Mouse (Mus musculus): ENCODE measurements around the gene Dhx32. TPM values are rescaled to one million over a fixed set of nuclear protein-coding genes. Genes with fewer than 3 reads are reported as not detected.

Gene Dhx32
- 10 to 100 TPM; 46.9 to 49.3 TPM for total RNA-seq (2021)
- long read RNA-seq, experiment 1, transcript Dhx32-201 (12 exons, 2,955 nt), result major isoform, 37 of 57 reads
- long read RNA-seq, experiment 1, partial matches to known transcripts, result 0 of 57 reads
- long read RNA-seq, experiment 1, other reads (novel, unspliced or antisense), result 19 of 57 reads
- long read RNA-seq, experiment 2, transcript Dhx32-201 (12 exons, 2,955 nt), result major isoform, 51 of 67 reads
- long read RNA-seq, experiment 2, partial matches to known transcripts, result 4 of 67 reads
- long read RNA-seq, experiment 2, other reads (novel, unspliced or antisense), result 11 of 67 reads

DNA sequence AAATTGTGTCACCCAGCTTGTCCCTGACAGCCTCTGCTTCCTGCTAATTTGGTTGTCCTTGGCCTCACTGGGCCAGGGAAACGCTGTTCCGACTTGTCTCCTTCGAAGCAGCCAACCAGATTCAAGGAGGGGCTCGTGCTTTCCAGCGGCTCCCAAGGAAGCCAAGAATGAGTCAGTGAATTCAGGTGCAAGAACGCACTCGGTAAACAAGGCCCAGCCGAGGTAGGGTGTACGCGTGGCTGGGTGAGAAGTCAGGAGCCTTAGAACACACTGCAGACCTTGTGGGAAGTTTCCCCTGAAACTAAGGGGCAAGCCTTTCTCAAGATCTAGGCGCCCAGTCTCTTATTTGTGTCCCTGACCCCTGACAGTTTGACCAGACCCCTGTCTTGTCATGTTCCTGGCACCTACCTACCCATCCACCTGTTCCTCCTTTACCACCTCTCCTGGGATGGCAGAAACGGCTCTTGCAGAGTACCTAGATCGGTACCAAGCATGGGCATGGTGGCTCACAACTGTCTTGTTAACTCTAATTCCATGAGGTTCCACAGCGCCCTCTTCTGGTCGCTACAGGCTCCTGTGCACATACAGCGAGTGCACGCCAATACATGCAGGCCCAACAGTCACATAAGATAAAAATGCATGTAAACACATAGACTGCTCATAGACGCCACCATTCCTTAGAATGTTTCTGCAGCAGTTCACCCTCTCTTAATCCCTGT lies at the start of gene Dhx32:
Gene Dhx32, minus strand, starts transcription at position 10 of the 719 bp plus-strand sequence.
- peak in 1 of 2 experiments; percentile 81 for DNase-seq (ENCODE audit: low spot score in 2 of 2)

DNA sequence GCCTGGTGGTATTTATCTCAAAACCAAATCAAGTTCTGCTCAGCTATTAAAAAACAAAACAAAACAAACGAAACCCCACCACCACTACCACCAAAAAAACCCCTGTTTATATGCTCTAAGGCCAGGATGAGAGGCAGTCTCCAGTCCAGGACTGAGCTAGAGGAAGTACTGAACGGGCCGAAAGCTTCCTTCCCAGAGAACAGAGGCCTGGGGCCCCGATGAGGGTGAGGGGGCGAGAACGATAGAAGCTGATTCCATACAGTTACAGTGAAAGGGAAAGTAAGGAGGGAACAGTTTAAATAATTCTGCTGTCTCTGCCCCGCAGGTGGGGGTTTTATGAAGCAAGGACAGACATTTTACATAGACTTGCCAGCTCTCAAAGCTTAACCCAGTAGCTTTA lies 47.1 kb upstream of the Dhx32 start:
- no peak for DNase-seq (ENCODE audit: low spot score in 2 of 2)

DNA sequence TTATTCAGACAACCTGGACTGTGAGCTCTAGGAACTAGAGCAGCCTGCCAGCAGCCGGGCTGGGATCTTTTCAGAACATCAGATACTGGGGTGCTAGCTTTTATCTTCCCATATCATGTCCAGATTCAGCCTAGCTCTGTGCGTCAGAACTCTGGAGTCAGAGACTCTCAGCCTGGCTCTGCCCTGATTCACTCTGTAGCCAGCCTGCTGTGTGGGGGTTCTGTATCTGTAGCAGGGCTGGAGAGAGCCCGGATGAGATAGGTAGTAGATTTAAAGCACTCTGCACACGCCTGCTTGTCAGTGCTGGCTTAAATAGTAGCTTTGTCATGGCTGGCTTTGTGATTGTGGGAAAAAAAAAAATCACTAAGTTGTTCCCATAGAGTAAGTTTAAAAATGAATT lies 46.0 kb upstream of the Dhx32 start:
- no peak for DNase-seq (ENCODE audit: low spot score in 2 of 2)

DNA sequence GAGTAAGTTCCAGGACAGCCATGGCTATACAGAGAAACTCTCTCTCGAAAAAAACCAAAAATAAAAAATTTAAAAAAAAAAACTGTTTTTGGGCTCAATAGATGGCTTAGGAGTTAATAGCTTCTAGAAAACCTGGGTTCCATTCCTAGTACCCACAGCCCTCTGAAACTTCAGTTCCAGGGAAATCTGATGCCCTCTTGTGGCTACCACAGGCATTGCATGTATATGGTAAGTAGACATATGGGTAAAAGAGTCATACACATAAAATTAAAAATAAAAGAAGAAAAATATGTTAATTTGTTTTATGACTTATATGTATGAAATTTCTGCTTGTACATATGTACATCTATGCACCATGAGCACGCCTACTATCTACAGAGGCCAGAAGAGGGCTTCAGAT lies 42.1 kb upstream of the Dhx32 start:
- no peak for DNase-seq (ENCODE audit: low spot score in 2 of 2)

GRCm38 (mm10) chr7:133823751-133824150 lies 41.2 kb upstream of the Dhx32 start:
- DNase-seq (ENCODE audit: low spot score in 2 of 2), result no peak

- DNase-seq (ENCODE audit: low spot score in 2 of 2), result peak in 1 of 2 experiments; percentile 62
Measured at GRCm38 (mm10) chr7:133813331-133813730, 30.8 kb upstream of the Dhx32 start.

- peak in 1 of 2 experiments; percentile 19 for DNase-seq (ENCODE audit: low spot score in 2 of 2)
Measured at GRCm38 (mm10) chr7:133812927-133813326, 30.4 kb upstream of the Dhx32 start.

GRCm38 (mm10) chr7:133805614-133806175 lies 23.2 kb upstream of the Dhx32 start:
- peak; percentile 50 to 56 for DNase-seq (ENCODE audit: low spot score in 2 of 2)

DNA sequence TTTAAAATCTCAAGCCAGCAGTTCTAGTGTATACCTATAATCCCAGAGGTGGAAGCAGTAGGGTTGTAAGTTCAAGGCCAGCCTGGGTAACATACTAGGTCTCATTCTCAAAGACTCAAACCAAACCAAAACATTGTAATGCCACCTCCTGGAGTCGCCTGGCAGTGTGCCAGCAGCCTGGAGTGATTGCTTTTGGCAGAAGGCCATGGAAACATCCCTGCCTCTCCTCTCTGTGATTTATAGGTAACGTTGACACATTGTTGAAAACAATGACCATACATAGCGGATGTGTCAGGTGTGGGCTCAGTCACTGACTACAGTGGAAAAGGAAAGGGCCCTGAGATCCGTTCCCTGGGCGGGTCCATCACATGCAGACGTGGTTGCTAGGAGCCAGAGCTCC lies 19.3 kb upstream of the Dhx32 start:
- no peak for DNase-seq (ENCODE audit: low spot score in 2 of 2)

DNA sequence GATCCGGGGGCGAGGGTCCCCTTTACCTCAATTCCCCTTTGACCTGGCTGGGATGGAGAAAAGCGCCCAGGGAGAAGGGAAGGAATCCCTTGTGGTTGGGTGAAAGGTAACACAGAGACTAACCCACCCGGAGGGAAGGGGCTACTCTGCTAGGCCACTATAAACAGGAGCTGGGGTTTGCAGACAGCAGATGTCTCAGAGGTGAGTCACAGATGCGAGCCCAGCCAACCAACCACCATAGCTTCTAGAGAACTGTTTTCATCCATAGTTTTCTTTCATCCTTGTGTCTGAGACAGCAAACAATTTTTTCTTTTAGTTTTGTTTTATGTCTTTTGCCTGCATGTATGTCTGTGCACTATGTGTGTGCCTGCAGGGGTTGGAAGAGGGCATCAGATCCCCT lies 17.4 kb upstream of the Dhx32 start:
- no peak for DNase-seq (ENCODE audit: low spot score in 2 of 2)

- DNase-seq (ENCODE audit: low spot score in 2 of 2), result no peak
Measured at GRCm38 (mm10) chr7:133794720-133795119, 12.2 kb upstream of the Dhx32 start.

DNA sequence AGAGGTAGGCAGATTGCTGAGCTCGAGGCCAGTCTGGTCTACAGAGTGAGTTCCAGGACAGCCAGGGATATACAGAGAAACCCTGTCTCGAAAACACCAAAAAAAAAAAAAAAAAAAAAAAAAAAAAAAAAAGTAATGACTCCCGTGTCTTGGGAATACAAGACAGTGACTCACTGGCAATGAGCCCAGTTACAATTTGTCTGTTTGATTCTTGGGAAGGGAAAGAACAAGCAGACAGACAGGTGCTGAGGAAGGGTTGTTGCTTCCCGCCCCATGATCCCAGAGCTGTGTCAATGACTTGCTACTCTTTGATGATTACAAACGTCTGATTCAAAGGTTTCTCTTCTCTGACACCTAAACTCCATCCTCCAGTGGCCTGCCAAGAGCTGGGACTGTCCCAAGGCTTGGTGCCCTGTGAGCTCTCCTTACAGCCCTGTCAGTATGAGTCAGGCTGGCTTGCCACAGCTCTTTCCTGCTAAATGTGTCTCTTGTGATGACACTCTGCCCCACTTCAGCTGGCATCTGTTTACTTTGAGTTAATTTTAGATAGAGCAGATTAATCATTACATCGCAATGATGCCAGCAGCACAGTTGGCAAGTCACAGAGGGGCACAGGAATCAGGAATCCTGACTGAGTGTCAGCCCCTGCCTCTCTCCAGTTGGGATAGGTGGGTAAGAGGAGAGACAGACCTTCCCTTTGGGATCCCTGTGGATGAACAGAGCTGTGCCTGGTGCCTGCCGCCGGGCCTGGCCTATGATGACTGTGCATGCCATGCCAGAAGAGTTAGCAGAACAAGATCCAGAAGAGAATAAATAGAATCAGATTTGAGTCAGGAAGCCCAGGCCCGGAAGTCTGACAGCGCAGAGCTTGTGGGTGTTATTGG lies 11.0 kb upstream of the Dhx32 start:
- peak; percentile 56 to 63 for DNase-seq (ENCODE audit: low spot score in 2 of 2)

DNA sequence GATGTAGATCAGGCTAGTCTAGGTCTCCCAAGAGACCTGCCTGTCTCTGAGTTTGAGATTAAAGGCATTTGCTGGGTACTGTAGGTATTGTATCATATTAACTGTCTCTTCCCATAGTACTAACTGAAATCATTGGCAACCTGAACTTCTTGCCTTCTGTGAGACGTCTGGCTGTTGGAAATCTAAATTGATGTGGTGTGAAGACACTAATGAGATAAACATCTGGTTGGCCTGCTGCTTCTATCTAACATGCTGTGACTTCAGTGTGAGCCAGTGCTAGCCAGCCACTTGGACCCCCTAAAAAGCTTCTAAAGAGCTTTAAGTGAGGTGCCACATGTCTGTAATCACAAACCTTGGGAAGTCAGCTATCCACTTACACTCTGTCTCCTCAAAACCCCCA lies 10.2 kb upstream of the Dhx32 start:
- no peak for DNase-seq (ENCODE audit: low spot score in 2 of 2)

DNA sequence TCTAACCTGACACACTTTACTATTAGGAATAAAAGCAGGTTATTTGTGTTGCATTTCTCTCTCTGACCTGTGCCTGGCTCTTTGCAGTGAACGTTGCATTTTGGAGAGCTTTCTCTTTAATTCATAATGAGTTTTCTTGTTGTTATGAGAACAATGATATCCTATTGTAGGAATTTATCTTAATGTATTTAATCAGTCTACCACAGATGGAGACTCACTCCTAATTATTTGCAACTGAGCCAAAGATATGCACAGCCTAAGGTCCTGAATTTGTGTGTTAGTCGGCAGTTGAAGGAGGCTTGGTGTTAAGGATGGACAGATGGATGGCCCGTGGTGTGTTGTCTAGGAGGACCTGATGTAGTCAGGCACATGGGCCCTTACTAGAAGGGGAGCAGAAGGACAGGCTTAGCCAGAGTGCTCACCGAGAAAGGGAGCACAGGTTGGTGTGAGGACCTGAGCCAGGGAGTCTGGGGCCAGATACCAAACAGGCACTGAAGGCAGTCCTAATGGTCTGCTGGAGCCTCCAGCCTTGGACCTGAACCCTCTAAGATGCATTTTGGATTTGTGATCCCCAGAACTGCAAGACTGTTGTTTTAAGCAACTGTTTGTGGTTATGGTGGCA lies 8.2 kb upstream of the Dhx32 start:
- no peak for DNase-seq (ENCODE audit: low spot score in 2 of 2)

DNA sequence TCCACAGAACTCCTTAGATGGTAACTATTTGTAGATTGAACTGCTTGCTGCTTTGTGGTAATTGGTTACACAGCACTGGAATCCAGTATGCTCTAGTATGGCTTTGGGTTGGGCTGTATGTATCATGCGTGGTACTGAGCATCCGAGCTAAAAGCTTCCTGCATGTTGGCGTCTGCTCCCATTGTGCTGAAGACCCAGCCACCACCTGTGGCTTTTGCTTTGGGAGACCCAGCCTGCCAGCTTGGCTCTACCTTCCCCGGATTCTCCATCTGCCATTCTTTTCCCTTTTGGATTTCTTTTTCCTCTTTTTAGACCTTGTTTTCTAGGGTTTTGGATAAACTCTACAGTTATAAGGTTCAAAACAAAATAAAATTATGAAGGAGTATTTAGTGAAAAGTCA lies 7.6 kb upstream of the Dhx32 start:
- DNase-seq (ENCODE audit: low spot score in 2 of 2), result no peak

- no peak for DNase-seq (ENCODE audit: low spot score in 2 of 2)
Measured at GRCm38 (mm10) chr7:133788147-133788546, 5.6 kb upstream of the Dhx32 start.

DNA sequence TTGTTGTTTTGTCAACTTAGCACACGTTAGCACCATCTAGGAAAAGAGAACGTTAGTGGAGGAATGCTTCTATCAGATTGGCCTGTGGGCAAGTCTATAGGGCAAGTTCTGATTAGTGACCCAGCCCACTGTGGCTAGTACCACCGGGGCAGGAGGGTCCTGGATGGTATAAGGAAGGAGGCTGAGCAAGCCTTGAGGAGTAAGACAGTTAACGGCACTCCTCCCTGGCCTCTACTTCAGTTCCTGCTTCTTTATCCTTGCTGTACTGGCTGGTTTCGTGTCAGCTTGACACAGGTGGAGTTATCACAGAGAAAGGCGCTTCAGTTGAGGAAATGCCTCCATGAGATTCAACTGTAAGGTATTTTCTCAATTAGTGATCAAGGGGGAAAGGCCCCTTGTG lies 5.0 kb upstream of the Dhx32 start:
- no peak for DNase-seq (ENCODE audit: low spot score in 2 of 2)

- DNase-seq (ENCODE audit: low spot score in 2 of 2), result no peak
Measured at GRCm38 (mm10) chr7:133781991-133782390, 535 bp downstream of the Dhx32 start.

- no peak for DNase-seq (ENCODE audit: low spot score in 2 of 2)
Measured at GRCm38 (mm10) chr7:133781583-133781982, 943 bp downstream of the Dhx32 start.

DNA sequence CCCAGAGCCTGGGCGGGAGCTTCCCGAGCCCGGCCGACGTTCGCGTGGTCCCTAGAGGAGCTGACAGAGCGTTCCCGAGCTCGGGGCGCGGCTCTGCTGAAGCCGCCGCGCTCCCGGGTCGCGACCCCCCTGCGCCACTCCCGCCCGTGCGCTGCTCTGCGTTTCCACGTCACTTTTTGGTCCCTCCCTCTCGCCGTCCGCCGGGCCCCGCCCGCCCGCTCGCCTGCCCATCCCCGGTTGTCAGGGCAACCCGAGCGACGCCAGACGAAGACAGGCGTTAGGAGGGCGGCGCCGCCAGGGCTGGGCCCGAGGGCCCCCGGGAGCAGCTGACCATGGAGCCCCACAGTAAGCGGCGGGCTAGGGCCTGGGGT lies 5.9 kb downstream of the Dhx32 start, which contains the start of gene Fank1:
Gene Fank1, plus strand, starts transcription at position 236 of the 371 bp plus-strand sequence.
- DNase-seq (ENCODE audit: low spot score in 2 of 2), result peak; percentile 79 to 81

All from layer of hippocampus, postnatal 14 days (tissue).